Mouse (Mus musculus): ENCODE measurements around the gene Rfk. TPM values are rescaled to one million over a fixed set of nuclear protein-coding genes. Genes with fewer than 3 reads are reported as not detected.

Rfk gene
- total RNA-seq, 2 experiments from 2014 or later: 47.6 to 55.8 TPM

GRCm38 (mm10) chr19:17427824-17428560 lies 34.1 kb downstream of the Rfk start:
- intact Hi-C loops (cut with DNase I): no loop called here
- no peak for DNase-seq (ENCODE audit: extremely low spot score in 1 of 2, low spot score in 2 of 2)

- intact Hi-C loops (cut with DNase I): no loop called here
- DNase-seq (ENCODE audit: extremely low spot score in 1 of 2, low spot score in 2 of 2): no peak
These were observed 34.7 kb downstream of the Rfk start for GRCm38 (mm10) chr19:17428561-17428914.

GRCm38 (mm10) chr19:17436651-17437050 lies 42.8 kb downstream of the Rfk start:
- intact Hi-C loops (cut with DNase I): no loop called here
- no peak for DNase-seq (ENCODE audit: extremely low spot score in 1 of 2, low spot score in 2 of 2)

- intact Hi-C loops (cut with DNase I): no loop called here
These were observed 45.8 kb downstream of the Rfk start for GRCm38 (mm10) chr19:17439476-17440189.

GRCm38 (mm10) chr19:17443581-17443980 lies 49.7 kb downstream of the Rfk start:
- DNase-seq (ENCODE audit: extremely low spot score in 1 of 2, low spot score in 2 of 2): no peak
- intact Hi-C loops (cut with DNase I): no loop called here

More at GRCm38 (mm10) chr19:17439476-17440189, 45.8 kb downstream of the Rfk start:
- no peak for DNase-seq (ENCODE audit: extremely low spot score in 1 of 2, low spot score in 2 of 2)

Other genes starting within 250 kb of the Rfk start
- gene Gcnt1, start 21.2 kb upstream of the Rfk start, total RNA-seq (2021): 1 to 10 TPM; 1.9 to 2.6 TPM

All from left cerebral cortex, postnatal 10 days (tissue).